Mouse (Mus musculus): Measurements from ENCODE around the gene Tmbim4.

The Tmbim4 gene

DNA sequence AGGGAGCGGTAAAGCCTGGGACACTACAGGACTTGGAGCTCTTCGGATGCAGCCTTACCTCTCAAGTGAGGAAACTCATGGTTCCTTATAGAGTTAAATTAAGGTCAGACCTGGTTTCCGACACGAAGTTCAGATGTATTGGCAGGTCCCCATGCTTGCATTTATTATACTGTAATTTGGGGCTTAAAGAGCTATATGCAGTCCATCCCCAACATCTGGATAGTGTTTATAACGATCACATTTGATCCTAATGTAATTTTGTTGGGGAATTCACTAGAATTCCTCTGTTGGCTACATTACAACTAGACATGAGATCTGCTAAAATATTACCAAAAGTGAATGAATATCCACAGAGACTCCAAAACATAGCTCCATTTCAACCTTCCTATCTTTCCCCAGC, 44.3 kb downstream of the Tmbim4 start:
- DNase-seq (ENCODE audit: low spot score in 2 of 2), result no peak

DNA sequence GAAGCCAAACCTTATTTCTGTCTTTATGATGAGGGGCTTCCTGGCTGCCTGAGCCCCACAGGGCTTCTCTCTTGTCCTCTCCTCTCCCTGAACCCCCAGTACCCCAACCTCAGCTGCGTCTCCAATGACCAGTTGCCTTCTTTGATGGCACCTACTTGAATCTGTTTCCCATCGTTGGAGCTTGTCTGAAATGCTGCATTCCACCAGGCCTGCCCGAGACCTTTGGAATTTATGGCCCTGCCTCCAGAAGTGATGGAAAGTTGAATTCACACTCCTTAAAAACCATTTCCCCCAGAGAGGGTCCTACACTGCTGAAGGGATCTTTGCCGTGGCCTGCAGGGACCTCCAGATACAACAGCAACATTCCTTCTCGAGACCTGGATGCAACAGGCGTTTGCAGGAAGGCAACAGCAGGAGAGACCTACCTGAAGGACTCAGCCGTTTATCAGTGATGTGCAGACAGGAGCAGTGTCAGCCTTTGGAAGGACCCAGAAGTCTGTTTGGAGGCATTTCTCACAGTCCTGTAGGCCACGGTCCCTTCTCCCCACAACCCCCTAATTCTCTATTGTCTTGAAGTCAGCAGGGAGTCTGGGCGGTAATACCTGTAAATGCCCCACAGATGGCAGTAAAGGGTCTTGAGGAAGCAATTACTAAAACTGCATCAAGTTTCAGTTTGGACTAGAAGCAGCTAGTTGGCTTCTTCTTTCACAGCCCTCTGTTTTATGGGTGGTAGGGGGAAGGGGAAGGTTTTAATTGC, 45.8 kb downstream of the Tmbim4 start:
- peak; percentile 15 to 21 for DNase-seq (ENCODE audit: low spot score in 2 of 2)

DNA sequence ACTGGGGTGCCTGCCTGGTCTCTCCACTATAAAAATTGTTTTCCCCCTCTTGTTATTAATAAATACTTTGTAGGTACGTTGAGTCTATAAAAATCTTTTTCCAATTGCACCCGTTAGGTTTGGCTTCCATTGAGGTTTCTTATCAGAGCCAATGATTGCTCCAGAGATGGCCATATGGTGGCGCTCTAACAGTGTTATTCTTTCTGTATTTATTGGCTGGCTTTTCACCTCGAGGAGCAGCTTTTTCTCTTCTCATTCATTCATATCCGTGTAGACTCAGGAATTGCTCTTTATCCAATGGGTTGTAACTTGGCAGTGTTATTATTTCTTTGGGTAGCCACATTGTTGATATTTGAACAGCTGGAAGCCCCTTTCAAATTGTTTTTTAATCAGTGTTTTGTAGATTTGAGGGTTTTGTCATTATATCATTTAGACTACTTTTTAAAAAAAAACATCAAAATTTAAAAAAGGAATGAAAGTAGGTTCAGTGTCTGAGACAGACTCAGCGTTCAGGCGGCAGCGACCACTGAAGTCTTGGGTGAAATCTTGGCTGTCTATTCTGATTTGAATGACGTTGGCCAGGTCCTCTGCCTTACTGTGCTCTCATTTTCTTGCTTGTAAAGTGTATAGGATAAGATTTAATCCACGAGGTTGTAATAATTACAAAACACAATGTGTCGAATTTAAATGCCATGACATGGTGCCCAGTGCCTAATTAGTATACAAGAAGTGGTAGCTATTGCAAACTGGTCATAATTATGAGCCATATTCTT, 49.7 kb downstream of the Tmbim4 start:
- DNase-seq (ENCODE audit: low spot score in 2 of 2), result no peak

DNA sequence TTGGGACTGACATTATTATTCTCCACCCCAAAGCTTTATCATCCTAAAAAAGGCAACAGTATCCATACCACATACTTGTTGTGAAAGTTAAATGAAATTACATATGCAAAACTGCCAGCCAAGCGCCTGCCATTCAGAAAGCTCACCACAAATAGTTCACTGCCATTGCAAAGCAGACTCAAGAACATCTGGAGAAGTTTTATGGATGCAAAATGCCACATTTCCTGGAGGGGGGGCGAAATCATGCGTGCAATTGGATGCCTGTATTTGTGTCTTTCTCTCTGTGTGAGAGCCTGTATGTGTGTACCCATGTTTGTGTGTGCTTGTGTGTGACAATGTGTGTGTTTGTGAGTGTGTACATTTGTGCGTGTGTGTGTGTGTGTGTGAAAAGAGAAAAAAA, 50.4 kb downstream of the Tmbim4 start:
- no peak for DNase-seq (ENCODE audit: low spot score in 2 of 2)

DNA sequence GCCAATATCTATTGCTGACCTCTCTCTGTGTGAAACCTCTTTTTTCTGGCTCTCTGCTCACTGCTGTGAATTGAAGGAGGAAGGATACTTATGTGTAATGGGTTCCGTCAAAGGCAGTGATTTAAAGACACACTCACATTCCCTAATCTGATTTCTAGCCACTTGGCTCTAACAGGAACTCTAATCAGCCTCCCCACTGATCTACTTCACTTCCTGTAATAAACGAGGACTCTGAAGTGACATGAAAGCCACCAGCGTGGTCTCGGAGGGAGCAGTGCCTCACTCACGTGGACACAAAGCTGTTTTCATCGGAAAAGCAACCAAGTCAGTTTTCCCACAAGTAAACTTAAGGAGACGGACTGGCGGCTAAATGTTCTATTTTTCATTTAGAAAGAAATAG, 51.4 kb downstream of the Tmbim4 start:
- no peak for DNase-seq (ENCODE audit: low spot score in 2 of 2)

DNA sequence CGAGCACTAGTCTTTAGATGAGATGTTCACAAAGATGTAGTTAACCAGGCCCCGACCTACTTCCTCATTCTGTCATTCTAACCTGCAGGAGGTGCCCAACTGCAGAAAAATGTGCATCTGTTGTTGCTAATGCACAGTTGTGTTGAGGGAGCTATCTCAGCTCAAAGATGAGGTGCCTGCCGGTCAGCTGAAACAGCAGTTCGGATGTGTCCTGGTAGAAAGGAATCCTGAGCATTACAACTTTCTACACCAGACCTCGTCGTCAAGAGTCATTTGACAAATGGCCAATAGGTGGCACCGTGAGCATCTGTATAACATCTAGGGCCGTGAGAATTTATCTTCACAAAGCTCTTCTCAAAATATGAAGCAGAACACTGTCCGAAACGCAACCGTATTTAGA, 55.8 kb downstream of the Tmbim4 start:
- peak; percentile 3 to 35 for DNase-seq (ENCODE audit: low spot score in 2 of 2)

DNA sequence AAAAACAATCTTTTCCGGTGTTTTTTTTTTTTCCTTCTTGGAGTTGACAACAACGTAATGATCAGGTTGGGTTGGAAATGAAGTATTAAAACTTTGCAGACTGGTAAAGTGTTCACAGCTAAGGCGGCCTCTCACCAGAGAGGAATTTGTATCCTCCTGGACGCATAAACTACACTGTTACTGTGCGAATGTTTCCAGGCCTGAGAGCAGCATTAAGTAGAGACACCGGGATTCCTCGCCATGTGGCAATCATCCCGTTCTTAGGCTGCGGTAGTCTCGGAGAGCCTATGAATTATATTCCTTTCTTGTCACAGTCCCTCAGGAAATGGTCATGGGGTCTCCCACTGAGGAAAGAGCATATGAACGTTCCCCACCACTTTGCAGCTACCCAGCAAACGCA, 66.4 kb downstream of the Tmbim4 start:
- no peak for DNase-seq (ENCODE audit: low spot score in 2 of 2)

DNA sequence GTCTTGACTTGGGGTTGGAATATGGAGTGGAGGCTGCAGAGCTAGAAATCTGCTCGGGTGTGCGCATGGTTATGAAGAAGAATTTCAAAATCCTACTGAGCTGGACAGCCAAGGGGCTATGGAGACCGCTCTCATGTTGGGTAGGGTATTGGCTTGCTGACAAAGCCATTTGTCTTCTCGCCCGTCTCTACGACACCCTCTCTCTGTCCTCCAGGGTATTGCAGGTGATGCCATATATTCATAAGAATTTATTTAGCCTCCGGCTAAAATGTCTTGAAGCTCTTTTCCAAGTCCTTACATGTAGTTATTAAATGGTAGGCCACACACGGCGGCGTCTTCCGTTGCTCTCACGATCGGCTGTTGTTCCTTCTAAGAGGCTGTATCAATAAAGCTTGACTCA, 68.6 kb downstream of the Tmbim4 start:
- DNase-seq (ENCODE audit: low spot score in 2 of 2), result no peak

DNA sequence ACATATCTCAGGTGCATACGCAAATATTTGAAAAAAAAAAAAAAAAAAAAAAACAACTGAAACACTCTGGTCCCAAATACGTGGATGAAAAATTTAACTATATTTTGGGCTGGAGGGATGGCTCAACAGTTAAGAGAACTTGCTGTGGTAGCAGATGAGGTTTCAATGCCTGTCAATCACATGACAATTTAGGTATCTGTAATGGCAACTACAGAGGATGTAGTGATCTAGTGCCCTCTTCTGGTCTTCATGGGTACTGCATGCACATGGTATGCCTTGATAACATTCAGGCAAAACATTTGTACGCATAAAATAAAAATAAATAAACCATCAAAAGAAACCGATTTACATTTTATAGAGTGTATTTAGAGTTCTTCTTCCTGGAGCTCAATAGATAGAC, 69.4 kb downstream of the Tmbim4 start:
- peak in 1 of 2 experiments; percentile 7 for DNase-seq (ENCODE audit: low spot score in 2 of 2)

DNA sequence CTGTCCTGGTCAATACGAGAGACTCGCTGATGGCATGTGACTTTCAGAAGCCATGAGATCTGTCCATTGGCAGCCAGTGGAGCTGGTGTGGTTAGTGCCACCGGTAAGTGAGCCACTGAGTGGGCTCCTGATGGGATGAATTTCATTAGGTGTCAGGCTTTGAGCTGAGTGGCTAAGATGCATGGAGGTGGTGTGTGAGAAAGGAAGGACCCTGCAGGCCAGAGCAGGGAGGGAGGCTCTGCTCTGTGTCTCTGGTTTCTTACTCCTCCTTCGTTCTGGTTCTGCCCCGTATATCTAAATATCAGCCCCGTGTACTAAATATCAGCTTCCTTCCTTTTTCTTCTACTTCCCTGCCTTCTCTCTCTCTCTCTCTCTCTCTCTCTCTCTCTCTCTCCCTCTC, 69.9 kb downstream of the Tmbim4 start:
- DNase-seq (ENCODE audit: low spot score in 2 of 2), result no peak

DNA sequence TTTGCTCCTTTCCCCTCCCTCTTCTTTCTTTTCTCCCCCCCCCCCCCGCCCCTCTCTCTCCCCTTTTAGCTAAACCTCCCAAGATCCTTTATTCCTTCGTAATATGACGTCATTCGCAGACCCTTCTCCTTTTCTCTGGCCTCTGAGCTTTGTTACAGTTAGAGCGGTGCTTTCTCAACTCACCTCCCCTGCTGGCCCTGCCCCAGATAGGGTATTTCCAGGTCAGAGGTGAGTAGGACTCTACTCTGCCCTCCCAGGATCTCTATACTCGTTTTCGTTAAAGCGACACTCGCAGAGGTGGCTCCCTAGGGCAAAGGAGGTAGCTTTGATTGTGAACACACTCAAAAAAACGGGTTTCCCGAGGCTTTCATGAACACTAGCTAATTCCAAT, 70.5 kb downstream of the Tmbim4 start:
- DNase-seq (ENCODE audit: low spot score in 2 of 2), result no peak

DNA sequence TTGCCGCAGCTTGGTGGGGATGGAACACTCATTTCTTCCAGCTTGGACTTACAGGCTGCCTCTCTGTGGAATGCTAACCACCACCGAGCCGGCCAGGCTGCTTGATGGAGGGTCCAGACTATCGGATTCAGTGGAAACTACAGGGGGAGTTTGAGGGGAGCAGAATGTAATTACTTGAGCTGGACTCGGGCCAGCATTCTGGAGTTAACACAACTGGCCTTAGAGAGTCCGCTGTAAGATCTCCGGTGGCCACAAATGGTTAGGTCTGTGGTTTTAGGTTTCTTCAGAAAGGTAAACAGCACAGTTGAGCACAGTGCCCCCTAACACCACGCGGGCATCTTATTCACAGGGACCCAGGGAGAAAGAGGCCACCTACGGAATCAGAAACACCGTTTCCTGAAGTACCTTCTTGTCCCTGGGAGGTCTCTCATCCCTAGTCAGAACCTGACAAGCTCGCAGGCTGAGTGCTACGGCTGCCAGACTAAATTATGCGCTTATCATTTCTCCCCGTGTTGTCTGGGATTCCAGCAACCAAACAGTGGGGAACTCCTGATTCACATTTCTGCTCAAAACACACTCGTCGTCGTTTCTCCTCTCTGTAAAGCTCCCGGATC, 71.0 kb downstream of the Tmbim4 start:
- no peak for DNase-seq (ENCODE audit: low spot score in 2 of 2)

DNA sequence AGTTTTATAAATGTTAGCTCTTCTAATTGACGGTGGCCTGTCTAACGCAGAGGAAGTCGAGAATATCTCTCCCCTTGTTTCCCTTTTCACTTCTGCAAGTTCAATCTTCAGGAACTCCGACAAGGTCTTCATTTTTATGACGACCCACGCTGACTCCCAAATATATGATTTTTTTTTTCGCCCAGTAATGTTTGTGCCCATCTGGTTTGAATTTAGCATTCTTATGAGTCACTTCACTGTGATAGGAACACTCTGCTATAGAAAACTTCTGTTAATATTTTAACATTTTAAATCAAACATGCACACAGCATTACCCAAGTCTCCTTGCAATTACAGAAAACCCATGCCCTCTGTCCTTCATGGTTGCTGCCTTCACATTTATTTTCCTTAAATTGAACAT, 71.9 kb downstream of the Tmbim4 start:
- DNase-seq (ENCODE audit: low spot score in 2 of 2), result no peak
